Mouse (Mus musculus): Measurements from ENCODE around the gene Txn1. TPM values are rescaled to one million over a fixed set of nuclear protein-coding genes. Genes with fewer than 3 reads are reported as not detected.

The Txn1 gene
- total RNA-seq, 2 experiments from 2014 or later: 171 to 179 TPM

- DNase-seq (ENCODE audit: low spot score in 2 of 2): no peak
Observed at GRCm38 (mm10) chr4:57902619-57903018, 53.6 kb downstream of the Txn1 start.

GRCm38 (mm10) chr4:57901210-57901609, 55.0 kb downstream of the Txn1 start:
- peak in 1 of 2 experiments; percentile 37 for DNase-seq (ENCODE audit: low spot score in 2 of 2)

GRCm38 (mm10) chr4:57896631-57897030, 59.6 kb downstream of the Txn1 start:
- DNase-seq (ENCODE audit: low spot score in 2 of 2): no peak

- no peak for DNase-seq (ENCODE audit: low spot score in 2 of 2)
Observed at GRCm38 (mm10) chr4:57895902-57896301, 60.3 kb downstream of the Txn1 start.

- DNase-seq (ENCODE audit: low spot score in 2 of 2): no peak
Observed at GRCm38 (mm10) chr4:57895140-57895539, 61.1 kb downstream of the Txn1 start.

Other genes starting within 250 kb of the Txn1 start
- 10 to 100 TPM; 53.8 to 60.0 TPM for gene Akap2, start 238.8 kb downstream of the Txn1 start, total RNA-seq (2021)
- not detected for gene D630039A03Rik, start 40.1 kb downstream of the Txn1 start, total RNA-seq (2021)
- not detected for gene Txndc8, start 52.7 kb upstream of the Txn1 start, total RNA-seq (2021)